Mouse (Mus musculus) hindbrain, embryonic 15.5 days (tissue): ENCODE results near the gene Junb. TPM values are rescaled to one million over a fixed set of nuclear protein-coding genes. Genes with fewer than 3 reads are reported as not detected.

ENCODE experiments used
- ATAC-seq: fragments of 200-750 bp; cut with Nextera tagmentation; 2 replicates; pipeline ENCODE4 v1.8.0; 2017; ENCODE audit warnings: low read depth, moderate number of reproducible peaks, moderate TSS enrichment; ENCODE audit not compliant: low FRiP score
- H3K27ac ChIP-seq: fragments of 300-500 bp; sonication (generic); replicated peaks from 2 replicates; pipeline ENCODE4 v1.5.1; 2015; ENCODE audit warnings: mild to moderate bottlenecking, inconsistent platforms
- H3K27me3 ChIP-seq: fragments of 300-500 bp; sonication (generic); 2 replicates; pipeline ENCODE4 v1.6.1; 2015; ENCODE audit warnings: control low read depth, inconsistent platforms
- H3K36me3 ChIP-seq: fragments of 300-500 bp; sonication (generic); 2 replicates; pipeline ENCODE4 v1.6.1; 2015; ENCODE audit warnings: control low read depth, inconsistent platforms
- H3K4me1 ChIP-seq: fragments of 300-500 bp; sonication (generic); replicated peaks from 2 replicates; pipeline ENCODE4 v1.6.1; 2015; ENCODE audit warnings: control low read depth, inconsistent platforms
- H3K4me2 ChIP-seq: fragments of 300-500 bp; sonication (generic); 2 replicates; pipeline ENCODE4 v1.6.1; 2015; ENCODE audit warnings: moderate library complexity, mild to moderate bottlenecking, inconsistent platforms
- H3K4me3 ChIP-seq: fragments of 300-500 bp; sonication (generic); 2 replicates; pipeline ENCODE4 v1.5.1; 2015; ENCODE audit warnings: mild to moderate bottlenecking, inconsistent platforms
- H3K9ac ChIP-seq: fragments of 300-500 bp; sonication (generic); 2 replicates; pipeline ENCODE4 v1.6.1; 2015; ENCODE audit warnings: inconsistent platforms
- H3K9me3 ChIP-seq: fragments of 300-500 bp; sonication (generic); 2 replicates; pipeline ENCODE4 v1.6.1; 2016; ENCODE audit warnings: control low read depth, inconsistent platforms
- WGBS: fragments of 180-500 bp; shearing (Covaris S2); methylation state at CpG from one replicate; pipeline ENCODE4 v1.1.7; 2015; 5-methylcytosine and 5-hydroxymethylcytosine counted together
- polyA plus RNA-seq: library from polyadenylated mRNA; unstranded; fragments of >200 nt; fragmentation: Nextera tagmentation; extraction: Ambion mirVana; gene quantifications from 2 replicates; pipeline ENCODE4 v1.2.1, GENCODE M21; 2015

The Junb gene
- polyA plus RNA-seq, 1 experiment from 2014 or later = 6.8 TPM

GRCm38 (mm10) chr8:84967532-84968304 lies 10.8 kb downstream of the Junb start:
- H3K9me3 ChIP-seq = no peaks in the 10 kb centered on the region
- H3K4me1 ChIP-seq = peaks cover 45% of the 10 kb centered on the region
- no peaks in the 10 kb centered on the region for H3K27me3 ChIP-seq
- H3K9ac ChIP-seq = no peak overlapping the region
- H3K4me2 ChIP-seq = no peak overlapping the region
- H3K27ac ChIP-seq = no peak overlapping the region; the same call in 1 of the 2 replicates
- ATAC-seq = no peak
- 90% methylated on average over 13 of the region's 13 CpGs for WGBS
- no peak overlapping the region for H3K4me3 ChIP-seq
- H3K36me3 ChIP-seq = peaks cover 16% of the 10 kb centered on the region

GRCm38 (mm10) chr8:84966603-84967002 lies 11.9 kb downstream of the Junb start:
- WGBS = 60% methylated on average over 3 of the region's 3 CpGs
- H3K27me3 ChIP-seq = no peaks in the 10 kb centered on the region
- H3K4me3 ChIP-seq = peak overlapping the region; percentile 71
- peaks cover 5% of the 10 kb centered on the region; the same call in 1 of the 2 replicates for H3K36me3 ChIP-seq
- no peak for ATAC-seq
- peak overlapping the region; percentile 92 for H3K4me2 ChIP-seq
- peak overlapping the region; percentile 78; the same call in 1 of the 2 replicates for H3K27ac ChIP-seq
- H3K4me1 ChIP-seq = peaks cover 45% of the 10 kb centered on the region
- no peaks in the 10 kb centered on the region for H3K9me3 ChIP-seq
- H3K9ac ChIP-seq = peak overlapping the region; percentile 59; the same call in 1 of the 2 replicates

GRCm38 (mm10) chr8:84965731-84966291 lies 12.7 kb downstream of the Junb start:
- H3K9ac ChIP-seq = peak overlapping the region; percentile 59
- H3K4me3 ChIP-seq = peak overlapping the region; percentile 71
- under 1% methylated on average over 41 of the region's 41 CpGs for WGBS
- H3K4me1 ChIP-seq = peaks cover 38% of the 10 kb centered on the region
- peak; percentile 82 for ATAC-seq
- no peaks in the 10 kb centered on the region for H3K27me3 ChIP-seq
- peak overlapping the region; percentile 92 for H3K4me2 ChIP-seq
- peak overlapping the region; percentile 78 for H3K27ac ChIP-seq
- no peaks in the 10 kb centered on the region for H3K9me3 ChIP-seq
- H3K36me3 ChIP-seq = no peaks in the 10 kb centered on the region

GRCm38 (mm10) chr8:84963952-84964351 lies 14.6 kb downstream of the Junb start:
- H3K36me3 ChIP-seq = 0 out of 2 replicates have a peak, but pooled peaks cover 3% of the 10 kb centered on the region
- WGBS = 89% methylated on average over 4 of the region's 4 CpGs
- H3K27ac ChIP-seq = no peak overlapping the region
- no peaks in the 10 kb centered on the region for H3K27me3 ChIP-seq
- no peak for ATAC-seq
- H3K4me1 ChIP-seq = peaks cover 33% of the 10 kb centered on the region
- no peak overlapping the region for H3K4me2 ChIP-seq
- no peak overlapping the region for H3K4me3 ChIP-seq
- no peak overlapping the region for H3K9ac ChIP-seq
- no peaks in the 10 kb centered on the region for H3K9me3 ChIP-seq

- H3K36me3 ChIP-seq = 0 out of 2 replicates have a peak, but pooled peaks cover 3% of the 10 kb centered on the region
- H3K4me2 ChIP-seq = no peak overlapping the region
- H3K4me1 ChIP-seq = peaks cover 1% of the 10 kb centered on the region
- no peak overlapping the region for H3K4me3 ChIP-seq
- no peaks in the 10 kb centered on the region for H3K9me3 ChIP-seq
- no peaks in the 10 kb centered on the region for H3K27me3 ChIP-seq
- 93% methylated on average over 7 of the region's 7 CpGs for WGBS
- H3K9ac ChIP-seq = no peak overlapping the region
- H3K27ac ChIP-seq = no peak overlapping the region
- no peak for ATAC-seq
These were observed 18.7 kb downstream of the Junb start for GRCm38 (mm10) chr8:84959811-84960210.

- H3K4me1 ChIP-seq = no peaks in the 10 kb centered on the region
- H3K9ac ChIP-seq = no peak overlapping the region
- no peak for ATAC-seq
- H3K4me3 ChIP-seq = no peak overlapping the region
- no peak overlapping the region for H3K27ac ChIP-seq
- H3K9me3 ChIP-seq = no peaks in the 10 kb centered on the region
- 0 out of 2 replicates have a peak, but pooled peaks cover 4% of the 10 kb centered on the region for H3K27me3 ChIP-seq
- 40% methylated on average over 2 of the region's 2 CpGs for WGBS
- no peak overlapping the region for H3K4me2 ChIP-seq
- 0 out of 2 replicates have a peak, but pooled peaks cover 3% of the 10 kb centered on the region for H3K36me3 ChIP-seq
These were observed 21.8 kb downstream of the Junb start for GRCm38 (mm10) chr8:84956768-84957167.

GRCm38 (mm10) chr8:84952612-84953255 lies 25.8 kb downstream of the Junb start:
- Histone ChIP-seq H3K27ac (no peak overlapping the region), H3K4me2 (no peak overlapping the region), H3K27me3 (peaks cover 30% of the 10 kb centered on the region), H3K4me1 (no peaks in the 10 kb centered on the region), H3K9ac (no peak overlapping the region), H3K9me3 (no peaks in the 10 kb centered on the region), H3K36me3 (no peaks in the 10 kb centered on the region), H3K4me3 (no peak overlapping the region)
- no peak; the same call in 1 of the 2 replicates for ATAC-seq
- 11% methylated on average over 18 of the region's 18 CpGs for WGBS

- H3K27me3 ChIP-seq = peaks cover 33% of the 10 kb centered on the region
These were observed 28.8 kb downstream of the Junb start for GRCm38 (mm10) chr8:84949753-84950152.

GRCm38 (mm10) chr8:84947241-84947545 lies 31.3 kb downstream of the Junb start:
- peak overlapping the region; percentile 64 for H3K4me3 ChIP-seq
- peak overlapping the region; percentile 62 for H3K4me2 ChIP-seq
- H3K4me1 ChIP-seq = peaks cover 34% of the 10 kb centered on the region
- H3K27me3 ChIP-seq = peaks cover 36% of the 10 kb centered on the region
- 11% methylated on average over 9 of the region's 9 CpGs for WGBS
- H3K27ac ChIP-seq = peak overlapping the region; percentile 85
- ATAC-seq = no peak
- no peaks in the 10 kb centered on the region for H3K36me3 ChIP-seq
- H3K9ac ChIP-seq = no peak overlapping the region
- H3K9me3 ChIP-seq = no peaks in the 10 kb centered on the region

More at GRCm38 (mm10) chr8:84949753-84950152, 28.8 kb downstream of the Junb start:
- Histone ChIP-seq H3K4me2 (no peak overlapping the region), H3K4me3 (no peak overlapping the region), H3K9me3 (no peaks in the 10 kb centered on the region), H3K9ac (no peak overlapping the region), H3K4me1 (peaks cover 23% of the 10 kb centered on the region), H3K27ac (no peak overlapping the region), H3K36me3 (no peaks in the 10 kb centered on the region)
- ATAC-seq = no peak
- 23% methylated on average over 12 of the region's 12 CpGs for WGBS

GRCm38 (mm10) chr8:84946528-84947240 lies 31.8 kb downstream of the Junb start, which contains the start of gene Rtbdn:
Rtbdn (plus strand) TSS chr8:84946991.
- WGBS = 5% methylated on average over 17 of the region's 17 CpGs
- peak; percentile 17; the same call in 1 of the 2 replicates for ATAC-seq
- no peaks in the 10 kb centered on the region for H3K36me3 ChIP-seq
- H3K9ac ChIP-seq = peak within 1 kb of the TSS; percentile 79
- H3K4me2 ChIP-seq = peak within 1 kb of the TSS; percentile 62
- H3K4me3 ChIP-seq = peak within 1 kb of the TSS; percentile 64
- H3K9me3 ChIP-seq = no peaks in the 10 kb centered on the region
- H3K4me1 ChIP-seq = peaks cover 34% of the 10 kb centered on the region
- peak within 1 kb of the TSS; percentile 85 for H3K27ac ChIP-seq
- H3K27me3 ChIP-seq = peaks cover 34% of the 10 kb centered on the region

GRCm38 (mm10) chr8:84945633-84946527 lies 32.6 kb downstream of the Junb start:
- Histone ChIP-seq H3K9ac (peak overlapping the region; percentile 79), H3K27ac (peak overlapping the region; percentile 85), H3K36me3 (no peaks in the 10 kb centered on the region), H3K4me2 (peak overlapping the region; percentile 62), H3K4me3 (peak overlapping the region; percentile 64), H3K27me3 (peaks cover 28% of the 10 kb centered on the region), H3K9me3 (no peaks in the 10 kb centered on the region), H3K4me1 (peaks cover 34% of the 10 kb centered on the region)
- ATAC-seq = peak; percentile 68
- WGBS = under 1% methylated on average over 45 of the region's 67 CpGs
